Mouse (Mus musculus): ENCODE data around the gene P3h4. TPM values are rescaled to one million over a fixed set of nuclear protein-coding genes. Genes with fewer than 3 reads are reported as not detected.

P3h4 gene
- total RNA-seq, 2 experiments from 2014 or later = 8.1 to 9.9 TPM

- intact Hi-C loops (cut with DNase I) = loop anchor here (5.0 kb wide), 1 partner anchor 47 kb away; no protein-coding TSS in a partner anchor
These were observed 5.0 kb downstream of the P3h4 start for GRCm38 (mm10) chr11:100409686-100410085.

GRCm38 (mm10) chr11:100408835-100409462, 5.7 kb downstream of the P3h4 start:
- no peak for DNase-seq
- intact Hi-C loops (cut with DNase I) = loop anchor here (5.0 kb wide), 1 partner anchor 47 kb away; no protein-coding TSS in a partner anchor

More at GRCm38 (mm10) chr11:100409686-100410085, 5.0 kb downstream of the P3h4 start:
- no peak for DNase-seq

GRCm38 (mm10) chr11:100408076-100408834, 6.4 kb downstream of the P3h4 start:
- DNase-seq = peak; percentile 65

GRCm38 (mm10) chr11:100406995-100407705, 7.5 kb downstream of the P3h4 start:
- intact Hi-C loops (cut with DNase I) = loop anchor here (5.0 kb wide), 1 partner anchor 45 kb away; no protein-coding TSS in a partner anchor

More at GRCm38 (mm10) chr11:100408076-100408834, 6.4 kb downstream of the P3h4 start:
- intact Hi-C loops (cut with DNase I) = loop anchor here (5.0 kb wide), 1 partner anchor 46 kb away; no protein-coding TSS in a partner anchor

GRCm38 (mm10) chr11:100406273-100406672, 8.4 kb downstream of the P3h4 start:
- intact Hi-C loops (cut with DNase I) = loop anchor here (5.0 kb wide), 1 partner anchor 44 kb away; no protein-coding TSS in a partner anchor
- no peak for DNase-seq

More at GRCm38 (mm10) chr11:100406995-100407705, 7.5 kb downstream of the P3h4 start:
- peak; percentile 35 for DNase-seq

GRCm38 (mm10) chr11:100404456-100405074, 10.1 kb downstream of the P3h4 start:
- intact Hi-C loops (cut with DNase I) = loop anchor here (5.0 kb wide), 1 partner anchor 42 kb away; no protein-coding TSS in a partner anchor
- DNase-seq = no peak

- intact Hi-C loops (cut with DNase I) = no loop called here
- no peak for DNase-seq
These were observed 11.0 kb downstream of the P3h4 start for GRCm38 (mm10) chr11:100403445-100404134.

GRCm38 (mm10) chr11:100402682-100403081, 12.0 kb downstream of the P3h4 start:
- DNase-seq = no peak
- intact Hi-C loops (cut with DNase I) = no loop called here

- intact Hi-C loops (cut with DNase I) = no loop called here
- DNase-seq = no peak
These were observed 12.4 kb downstream of the P3h4 start for GRCm38 (mm10) chr11:100402240-100402639.

GRCm38 (mm10) chr11:100400842-100401241, 13.8 kb downstream of the P3h4 start:
- no peak for DNase-seq

GRCm38 (mm10) chr11:100399727-100400538, 14.7 kb downstream of the P3h4 start:
- no peak for DNase-seq
- intact Hi-C loops (cut with DNase I) = no loop called here

More at GRCm38 (mm10) chr11:100400842-100401241, 13.8 kb downstream of the P3h4 start:
- intact Hi-C loops (cut with DNase I) = no loop called here

GRCm38 (mm10) chr11:100399320-100399719, 15.3 kb downstream of the P3h4 start:
- DNase-seq = no peak
- intact Hi-C loops (cut with DNase I) = no loop called here

- DNase-seq = no peak
- intact Hi-C loops (cut with DNase I) = no loop called here
These were observed 16.1 kb downstream of the P3h4 start for GRCm38 (mm10) chr11:100398517-100398916.

- intact Hi-C loops (cut with DNase I) = no loop called here
- peak; percentile 100 for DNase-seq
These were observed 16.8 kb downstream of the P3h4 start, which contains the start of gene Jup for GRCm38 (mm10) chr11:100397600-100398389. Gene Jup, minus strand, starts transcription at chr11:100397763.

- intact Hi-C loops (cut with DNase I) = no loop called here
- DNase-seq = peak; percentile 40
These were observed 17.6 kb downstream of the P3h4 start for GRCm38 (mm10) chr11:100396886-100397599.

- intact Hi-C loops (cut with DNase I) = no loop called here
- DNase-seq = peak; percentile 23
These were observed 18.6 kb downstream of the P3h4 start for GRCm38 (mm10) chr11:100395861-100396631.

GRCm38 (mm10) chr11:100395200-100395599, 19.4 kb downstream of the P3h4 start:
- DNase-seq = no peak
- intact Hi-C loops (cut with DNase I) = no loop called here
